Mouse (Mus musculus): Measurements from ENCODE around the gene Olfr1378.

Gene Olfr1378

GRCm38 (mm10) chr11:50966230-50966629, at the start of gene Olfr1378:
Gene Olfr1378 (plus strand): TSS chr11:50966530.
- DNase-seq = no peak

DNA sequence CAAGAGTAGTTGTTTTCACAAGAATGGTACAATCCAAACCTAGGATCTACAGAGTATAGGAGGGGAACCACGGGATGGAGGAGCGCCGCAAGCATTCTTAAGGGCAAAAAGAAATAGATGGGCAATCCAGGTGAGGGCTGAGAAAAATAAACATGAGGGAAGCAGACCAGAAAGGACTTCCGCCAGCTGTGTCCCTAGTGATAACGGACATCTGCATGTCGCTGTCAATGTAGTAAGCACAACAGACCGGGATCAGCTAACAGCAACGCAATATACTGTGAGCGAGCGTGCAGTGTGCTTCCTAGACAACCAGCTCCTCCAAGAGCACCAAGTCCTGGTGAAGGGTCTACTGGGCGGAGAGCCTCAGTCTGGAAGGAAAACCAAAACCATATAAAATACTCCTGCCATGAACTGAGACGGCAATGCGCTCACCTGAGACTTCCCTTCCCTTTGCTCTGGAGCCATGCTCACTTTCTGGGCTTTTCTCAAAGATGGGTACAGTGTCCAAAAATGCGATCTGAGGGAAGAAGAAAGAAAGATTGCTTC, 35.8 kb upstream of the Olfr1378 start:
- DNase-seq = no peak

GRCm38 (mm10) chr11:50931021-50931420, 35.3 kb upstream of the Olfr1378 start:
- DNase-seq = no peak

GRCm38 (mm10) chr11:50931451-50931866, 34.9 kb upstream of the Olfr1378 start, which contains the start of gene Zfp354b:
Gene Zfp354b (minus strand): TSS chr11:50931633.
- DNase-seq = peak; percentile 79 to 85

DNA sequence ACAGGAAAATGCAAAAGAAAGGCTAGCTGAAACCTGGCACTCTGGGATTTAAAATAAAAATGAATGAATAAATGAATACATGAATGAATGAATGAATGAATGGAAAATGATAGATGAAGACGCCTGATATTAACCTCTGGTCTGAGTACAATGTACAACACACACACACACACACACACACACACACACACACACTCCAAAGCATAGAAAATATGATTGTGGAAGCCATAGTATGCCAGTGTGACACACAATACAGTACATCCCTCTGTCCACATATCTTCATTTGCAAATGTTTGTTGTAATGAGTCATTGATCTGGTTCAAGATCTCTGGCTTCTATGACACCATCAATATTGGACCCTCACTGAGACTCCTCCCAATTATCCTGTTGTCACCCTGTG, 34.3 kb upstream of the Olfr1378 start:
- no peak for DNase-seq

- DNase-seq = no peak
These were observed 27.9 kb upstream of the Olfr1378 start for GRCm38 (mm10) chr11:50938435-50938834.

- DNase-seq = peak in 1 of 2 experiments; percentile 39
These were observed 26.5 kb upstream of the Olfr1378 start for GRCm38 (mm10) chr11:50939621-50940366.

DNA sequence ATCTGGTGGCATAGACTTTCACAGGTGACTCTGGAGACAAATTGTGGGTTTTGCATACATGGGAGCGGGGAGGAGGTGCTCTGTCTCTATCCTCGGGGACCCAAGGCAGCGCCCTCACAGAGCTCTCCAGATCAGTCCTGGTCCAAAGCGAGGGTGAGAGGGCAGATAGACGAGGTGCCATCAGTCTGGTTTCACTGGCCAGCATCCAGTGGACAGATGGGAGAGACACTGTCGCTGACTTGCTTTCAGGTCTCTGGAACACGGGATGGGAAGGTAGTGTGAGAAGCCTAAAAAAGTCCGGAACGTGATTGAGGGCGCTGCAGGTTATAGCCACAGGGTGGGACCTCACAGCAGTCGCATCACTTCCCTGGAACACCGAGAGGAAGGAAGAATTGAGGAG, 23.9 kb upstream of the Olfr1378 start:
- no peak for DNase-seq

DNA sequence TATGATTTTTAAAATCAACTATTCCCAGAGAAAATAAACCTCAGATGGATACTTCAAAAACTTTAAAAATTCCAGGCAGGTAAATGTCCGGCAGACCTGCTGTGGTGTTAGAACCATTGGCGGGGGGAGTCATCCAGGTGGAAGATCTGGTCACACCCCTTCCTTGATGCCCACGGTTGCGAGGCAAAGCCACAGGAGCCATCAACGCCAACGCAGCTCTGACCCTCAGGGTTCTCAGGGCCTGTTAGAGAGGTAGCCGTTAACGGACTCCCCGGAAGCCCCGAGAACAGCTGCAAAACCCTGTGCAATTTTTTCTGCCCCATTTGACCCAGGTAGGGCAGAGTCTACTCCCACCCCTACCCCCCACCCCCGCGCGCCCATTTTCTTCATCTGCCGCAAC, 22.8 kb upstream of the Olfr1378 start, which contains the start of gene 4933414I15Rik:
4933414I15Rik (minus strand) TSS at position 260 of the 400 bp plus-strand sequence.
- DNase-seq = no peak

DNA sequence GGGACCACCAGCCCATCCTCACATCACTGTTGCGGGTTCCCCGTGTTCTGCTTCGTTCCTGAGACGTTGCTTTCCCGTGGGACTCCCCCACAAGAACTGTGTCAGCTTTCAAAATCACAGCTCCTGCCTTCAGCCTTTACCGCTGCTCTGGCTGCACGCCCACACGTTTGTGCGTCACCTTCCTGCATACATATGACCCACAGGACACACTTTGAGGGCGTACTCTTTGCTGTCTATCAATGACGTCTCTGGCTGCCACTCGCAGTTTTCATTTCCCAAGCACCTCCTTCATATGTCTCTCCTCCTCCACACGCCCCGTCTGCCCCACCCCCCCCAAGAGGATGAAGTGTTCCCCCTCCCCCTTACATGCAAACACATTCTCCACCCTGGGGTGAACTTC, 14.0 kb upstream of the Olfr1378 start:
- no peak for DNase-seq

GRCm38 (mm10) chr11:50953665-50954064, 12.7 kb upstream of the Olfr1378 start, which contains the start of gene Prop1:
Gene Prop1 (minus strand): TSS chr11:50953765.
- no peak for DNase-seq

GRCm38 (mm10) chr11:50964886-50965285, 1.4 kb upstream of the Olfr1378 start:
- no peak for DNase-seq

GRCm38 (mm10) chr11:50977216-50977615, 10.9 kb downstream of the Olfr1378 start:
- no peak for DNase-seq

GRCm38 (mm10) chr11:50981667-50982066, 15.3 kb downstream of the Olfr1378 start, which contains the start of gene Olfr1377:
Gene Olfr1377 (plus strand): TSS chr11:50981967.
- no peak for DNase-seq

- DNase-seq = no peak
These were observed 37.0 kb downstream of the Olfr1378 start, which contains the start of gene Olfr51 for GRCm38 (mm10) chr11:51003296-51003695. Gene Olfr51 (plus strand): TSS chr11:51003596.

DNA sequence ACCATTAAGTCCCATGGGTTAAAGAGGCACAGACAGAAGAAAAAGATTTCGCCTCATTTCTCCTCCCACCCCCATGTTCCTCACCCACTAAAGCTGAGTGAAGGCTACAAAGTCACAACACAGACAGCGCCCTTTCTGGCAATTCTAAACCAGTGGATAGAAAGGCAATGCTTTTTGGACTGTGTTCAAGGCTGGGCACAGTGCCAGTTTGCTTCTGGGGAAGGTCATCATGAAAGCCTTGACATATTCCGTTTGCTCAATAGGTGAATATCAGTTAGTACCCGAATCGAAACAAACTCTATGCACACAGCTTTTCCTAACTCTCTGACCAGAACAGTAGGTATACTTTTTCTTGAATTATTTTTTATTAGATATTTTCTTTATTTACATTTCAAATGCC, 45.5 kb downstream of the Olfr1378 start:
- peak; percentile 34 to 41 for DNase-seq

DNA sequence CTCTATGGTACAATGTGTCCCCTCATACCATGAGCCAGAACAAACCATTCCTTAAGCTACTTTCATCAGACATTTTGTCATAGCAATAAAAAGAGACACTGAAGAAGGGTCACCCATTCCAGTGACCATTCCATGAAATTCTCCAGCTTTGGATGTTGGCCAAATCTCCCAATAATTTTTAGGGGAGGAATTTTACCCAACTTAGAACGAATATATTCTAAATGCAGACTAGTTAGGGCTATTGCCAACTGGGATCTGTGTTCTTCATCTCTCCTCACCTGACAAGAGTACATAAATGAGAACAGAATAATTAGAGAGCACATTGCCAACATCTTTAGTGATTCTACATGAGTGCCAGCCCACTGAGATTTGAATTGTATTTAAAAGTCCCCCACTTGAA, 47.6 kb downstream of the Olfr1378 start, which contains the start of gene Olfr54:
Olfr54 (plus strand) TSS at position 301 of the 400 bp plus-strand sequence.
- DNase-seq = no peak

GRCm38 (mm10) chr11:51016341-51016740, 50.0 kb downstream of the Olfr1378 start:
- DNase-seq = no peak
